Mouse (Mus musculus): ENCODE data around the gene Hist1h3e. TPM values are rescaled to one million over a fixed set of nuclear protein-coding genes. Genes with fewer than 3 reads are reported as not detected.
"Not testable (repeated sequence)": the region's sequence is repeated elsewhere in the genome, so short reads cannot be mapped to it uniquely, and the experiment has no call there.

Hist1h3e gene
- total RNA-seq, 2 experiments from 2014 or later: 41.7 to 46.6 TPM

DNA sequence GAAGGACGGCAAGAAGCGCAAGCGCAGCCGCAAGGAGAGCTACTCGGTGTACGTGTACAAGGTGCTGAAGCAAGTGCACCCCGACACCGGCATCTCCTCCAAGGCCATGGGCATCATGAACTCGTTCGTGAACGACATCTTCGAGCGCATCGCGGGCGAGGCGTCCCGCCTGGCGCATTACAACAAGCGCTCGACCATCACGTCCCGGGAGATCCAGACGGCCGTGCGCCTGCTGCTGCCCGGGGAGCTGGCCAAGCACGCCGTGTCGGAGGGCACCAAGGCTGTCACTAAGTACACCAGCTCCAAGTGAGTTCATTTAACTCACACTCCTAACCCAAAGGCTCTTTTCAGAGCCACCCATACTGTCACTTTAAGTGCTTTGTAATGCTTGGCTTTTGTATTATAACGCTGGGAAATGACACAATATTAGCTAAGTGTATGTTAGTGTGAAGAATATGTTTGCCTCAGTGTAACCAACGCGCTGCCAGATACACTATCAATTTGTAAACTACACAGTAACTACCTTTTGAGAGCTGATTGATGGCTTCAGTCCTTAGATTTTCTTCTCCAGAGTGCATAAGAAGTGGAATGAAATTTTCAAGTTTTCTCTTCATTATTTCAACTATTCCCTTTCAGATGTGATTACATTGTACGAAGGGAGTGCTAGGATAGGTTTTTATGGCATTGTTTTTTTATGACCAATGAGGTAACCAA, 9.5 kb upstream of the Hist1h3e start:
- intact Hi-C loops (cut with DNase I); DNase-seq (ENCODE audit: low spot score in 2 of 2): not testable (repeated sequence)

DNA sequence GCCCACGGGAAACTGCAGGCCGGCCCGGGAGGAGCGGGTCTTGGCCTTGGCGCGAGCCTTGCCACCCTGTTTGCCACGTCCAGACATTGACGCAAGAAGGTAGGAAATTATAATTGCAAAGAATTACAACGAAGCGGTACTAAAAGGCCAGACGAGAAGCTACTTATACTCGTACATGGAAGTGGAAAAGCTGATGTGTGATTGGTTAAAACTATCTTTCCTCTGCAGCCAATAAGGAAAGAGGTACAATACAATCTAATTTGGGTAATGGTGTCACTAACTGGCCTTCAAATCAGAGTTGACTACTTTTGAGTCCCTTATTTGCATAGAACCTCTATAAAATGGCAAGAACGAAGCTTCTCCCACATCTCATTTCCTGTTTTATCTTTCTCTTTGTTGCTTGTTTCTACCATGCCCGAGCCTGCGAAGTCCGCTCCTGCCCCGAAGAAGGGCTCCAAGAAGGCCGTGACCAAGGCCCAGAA, 8.9 kb upstream of the Hist1h3e start, which contains the start of the genes Hist1h2ae and Hist1h2bg:
TSS of gene Hist1h2ae (minus strand) at position 199 of the 482 bp plus-strand sequence.
TSS of gene Hist1h2bg (plus strand) at position 375 of the 482 bp plus-strand sequence.
- intact Hi-C loops (cut with DNase I): no loop called here
- peak; percentile 84 to 96 for DNase-seq (ENCODE audit: low spot score in 2 of 2)

DNA sequence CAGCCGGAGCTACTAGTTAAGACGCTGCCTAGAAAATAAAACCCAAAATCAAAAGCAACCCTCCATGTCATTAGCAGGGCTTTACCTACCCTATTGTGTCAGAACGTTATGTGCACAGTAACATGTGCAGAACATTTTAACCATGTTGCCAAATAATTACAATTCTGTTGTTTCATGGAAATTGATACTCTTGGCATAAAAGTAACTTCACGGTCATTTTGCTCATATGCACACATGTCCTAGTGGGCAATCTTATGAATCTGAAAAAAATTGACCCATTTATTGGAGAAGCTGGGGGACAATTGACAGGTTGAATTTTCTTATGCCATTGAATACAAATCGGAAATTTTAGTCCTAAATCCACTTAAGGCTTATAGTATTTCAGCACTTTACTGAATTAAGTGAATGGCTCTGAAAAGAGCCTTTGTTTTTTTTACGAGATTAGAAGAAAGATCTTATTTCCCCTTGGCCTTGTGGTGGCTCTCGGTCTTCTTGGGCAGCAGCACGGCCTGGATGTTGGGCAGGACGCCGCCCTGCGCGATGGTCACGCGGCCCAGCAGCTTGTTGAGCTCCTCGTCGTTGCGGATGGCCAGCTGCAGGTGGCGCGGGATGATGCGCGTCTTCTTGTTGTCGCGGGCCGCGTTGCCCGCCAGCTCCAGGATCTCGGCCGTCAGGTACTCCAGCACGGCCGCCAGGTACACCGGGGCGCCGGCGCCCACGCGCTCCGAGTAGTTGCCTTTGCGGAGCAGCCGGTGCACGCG, 8.3 kb upstream of the Hist1h3e start:
- intact Hi-C loops (cut with DNase I); DNase-seq (ENCODE audit: low spot score in 2 of 2): not testable (repeated sequence)

DNA sequence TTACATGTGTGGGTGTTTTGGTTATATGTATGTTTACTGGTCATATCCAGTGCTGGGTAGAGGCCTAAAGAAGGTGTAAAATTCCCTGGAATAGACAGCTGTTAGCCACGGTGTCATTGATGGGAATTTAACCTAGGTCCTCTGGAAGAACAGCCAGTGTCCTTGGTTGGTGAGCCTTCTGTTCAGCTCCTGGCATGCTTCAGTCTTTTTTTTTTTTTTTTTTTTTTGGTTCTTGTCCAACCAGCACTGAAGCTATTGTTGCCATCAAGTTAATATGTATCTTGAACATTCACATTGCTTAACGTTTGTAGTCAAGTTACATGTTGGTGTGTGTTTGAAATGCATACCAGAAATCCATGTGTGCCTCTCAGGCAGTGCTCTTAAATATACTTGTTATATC, 2.3 kb upstream of the Hist1h3e start:
- intact Hi-C loops (cut with DNase I): no loop called here

DNA sequence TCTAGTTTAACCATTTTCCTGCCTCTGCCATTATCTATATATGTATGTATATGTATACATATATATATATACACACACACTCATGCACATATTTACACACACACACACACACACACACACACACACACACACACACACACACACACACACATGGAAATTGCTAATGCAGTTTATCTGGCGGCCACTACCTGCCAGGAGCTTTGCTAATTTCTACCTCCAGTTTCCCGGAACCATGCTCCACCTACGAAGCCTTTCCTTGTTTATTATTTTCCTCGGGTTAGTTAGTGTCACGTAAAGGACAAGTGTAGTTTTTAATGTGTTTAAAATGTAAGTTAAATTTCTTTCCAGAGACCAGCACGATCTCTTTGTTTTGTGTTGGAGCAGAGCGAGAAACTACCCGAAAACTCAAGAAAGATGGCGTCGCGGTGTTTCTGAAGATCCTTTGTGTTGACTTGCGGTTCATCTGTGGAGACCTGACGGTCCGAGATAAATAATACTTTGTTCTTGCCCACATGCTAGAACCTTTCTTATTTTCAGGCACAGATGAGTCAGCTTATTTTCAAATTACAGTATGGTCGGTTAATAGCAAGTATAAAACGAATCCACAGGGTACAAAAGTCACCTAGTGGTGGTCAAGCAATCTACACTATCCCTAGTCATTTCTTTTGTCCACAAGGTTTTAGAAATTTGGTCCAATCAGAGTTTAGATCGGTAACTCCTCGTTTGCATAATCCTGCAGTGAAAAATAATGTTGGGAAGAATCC, 712 bp upstream of the Hist1h3e start:
- DNase-seq (ENCODE audit: low spot score in 2 of 2): peak; percentile 57 to 69
- intact Hi-C loops (cut with DNase I): no loop called here

More for the DNA sequence above, 2.3 kb upstream of the Hist1h3e start:
- DNase-seq (ENCODE audit: low spot score in 2 of 2): no peak

DNA sequence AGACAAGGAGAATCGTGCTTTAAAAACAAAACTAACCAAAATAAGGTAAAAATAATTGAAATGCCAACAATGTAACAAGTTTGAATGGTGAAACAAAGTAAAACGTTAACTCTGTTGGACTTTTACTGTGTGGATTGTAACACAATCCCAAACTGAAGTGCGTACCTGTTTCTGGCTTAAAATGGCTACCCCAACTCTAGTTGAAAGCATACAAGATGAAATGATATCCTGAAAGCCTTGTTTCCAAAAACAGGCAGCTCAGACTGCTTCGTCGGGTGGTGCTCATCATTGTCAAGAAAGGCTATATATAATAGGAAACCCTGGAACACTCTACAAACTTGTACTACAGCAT, 662 bp downstream of the Hist1h3e start:
- DNase-seq (ENCODE audit: low spot score in 2 of 2); intact Hi-C loops (cut with DNase I): not testable (repeated sequence)

DNA sequence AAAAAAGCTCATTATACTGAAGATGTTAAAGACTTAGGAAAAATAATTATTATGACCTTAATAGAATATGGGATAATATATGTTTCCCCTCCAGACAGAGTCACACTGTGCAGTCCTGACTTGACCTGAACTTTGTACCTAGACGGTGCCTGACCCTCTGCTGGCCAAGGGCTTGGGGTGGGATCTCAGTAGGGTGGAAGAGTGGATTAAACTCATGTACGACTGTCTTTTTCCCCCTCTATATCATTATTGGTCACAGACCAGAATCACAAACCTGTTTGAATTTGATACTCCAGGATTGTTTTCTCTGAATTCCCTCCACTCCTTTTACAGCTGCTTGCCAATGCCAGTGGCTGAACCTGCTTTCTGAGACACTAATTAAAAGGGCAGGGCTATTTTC, 1.5 kb downstream of the Hist1h3e start:
- intact Hi-C loops (cut with DNase I); DNase-seq (ENCODE audit: low spot score in 2 of 2): not testable (repeated sequence)

DNA sequence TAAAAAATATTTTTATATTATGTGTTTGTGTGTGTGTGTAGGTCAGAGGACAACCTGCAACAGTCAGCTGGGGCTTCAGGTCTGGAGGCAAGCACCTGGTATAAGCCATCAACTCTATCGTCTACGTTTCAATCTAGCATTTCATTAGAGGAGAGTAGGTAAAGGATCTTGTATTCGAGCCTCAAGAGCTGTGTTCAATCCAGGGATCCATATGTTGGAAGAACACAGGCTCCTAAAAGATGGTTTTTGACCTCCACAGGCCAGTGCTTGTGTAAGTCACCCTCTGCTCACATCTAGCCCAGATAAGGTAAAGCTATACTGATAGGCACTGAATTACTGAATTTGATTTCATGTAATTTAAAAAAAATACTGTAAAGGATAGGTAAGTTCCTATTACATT, 5.3 kb downstream of the Hist1h3e start:
- intact Hi-C loops (cut with DNase I): no loop called here
- DNase-seq (ENCODE audit: low spot score in 2 of 2): no peak

DNA sequence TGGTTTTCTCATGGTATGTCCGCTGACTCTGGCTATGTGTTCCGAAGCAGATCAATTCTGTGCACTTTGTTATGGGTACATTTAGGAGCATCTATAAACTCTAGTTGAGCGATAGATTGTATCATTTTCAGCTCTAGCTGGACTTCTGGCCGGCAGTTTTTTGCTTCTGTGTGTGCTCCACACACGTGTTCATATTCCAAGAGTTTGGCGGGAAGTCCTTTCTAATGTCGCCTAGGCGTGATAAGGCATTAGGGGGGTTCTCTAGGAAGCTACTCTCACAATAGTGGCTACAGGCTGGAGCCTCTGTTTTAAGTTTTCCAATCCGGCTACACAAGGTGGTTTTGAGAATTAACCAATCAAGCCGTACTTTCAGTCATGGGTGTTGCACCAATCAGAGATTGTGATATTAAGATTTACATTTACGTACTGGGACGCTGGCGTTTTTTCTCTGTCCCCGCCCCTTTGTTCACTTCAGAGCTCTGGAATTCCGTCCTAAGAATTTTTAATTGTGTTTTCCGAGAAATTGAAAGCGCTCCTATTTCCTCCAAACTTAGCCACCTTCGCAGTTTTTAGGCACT, 6.2 kb downstream of the Hist1h3e start:
- DNase-seq (ENCODE audit: low spot score in 2 of 2): peak; percentile 80 to 95
- intact Hi-C loops (cut with DNase I): no loop called here

DNA sequence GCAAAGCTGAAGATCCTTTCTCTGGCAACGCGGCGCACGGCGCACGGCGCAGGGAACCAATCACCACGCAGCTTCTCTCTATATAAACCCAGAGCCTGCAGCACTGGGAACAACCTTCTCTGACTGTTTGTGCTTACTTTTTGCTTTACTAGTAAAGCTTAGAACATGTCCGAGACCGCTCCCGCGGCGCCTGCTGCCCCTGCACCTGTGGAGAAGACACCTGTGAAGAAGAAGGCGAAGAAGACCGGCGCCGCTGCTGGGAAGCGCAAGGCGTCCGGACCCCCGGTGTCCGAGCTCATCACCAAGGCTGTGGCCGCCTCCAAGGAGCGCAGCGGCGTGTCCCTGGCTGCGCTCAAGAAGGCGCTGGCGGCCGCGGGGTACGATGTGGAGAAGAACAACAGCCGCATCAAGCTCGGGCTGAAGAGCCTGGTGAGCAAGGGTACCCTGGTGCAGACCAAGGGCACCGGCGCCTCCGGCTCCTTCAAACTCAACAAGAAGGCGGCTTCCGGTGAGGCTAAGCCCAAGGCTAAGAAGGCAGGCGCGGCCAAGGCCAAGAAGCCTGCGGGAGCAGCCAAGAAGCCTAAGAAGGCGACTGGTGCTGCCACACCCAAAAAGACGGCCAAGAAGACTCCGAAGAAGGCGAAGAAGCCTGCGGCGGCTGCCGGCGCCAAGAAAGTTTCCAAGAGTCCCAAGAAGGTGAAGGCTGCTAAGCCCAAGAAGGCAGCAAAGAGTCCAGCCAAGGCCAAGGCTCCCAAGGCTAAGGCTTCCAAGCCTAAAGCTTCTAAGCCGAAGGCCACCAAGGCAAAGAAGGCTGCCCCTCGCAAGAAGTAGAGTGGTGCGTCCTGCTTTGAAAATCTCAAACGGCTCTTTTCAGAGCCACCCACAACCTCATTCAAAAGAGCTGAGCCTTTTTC, 7.0 kb downstream of the Hist1h3e start:
- peak; percentile 82 to 90 for DNase-seq (ENCODE audit: low spot score in 2 of 2)
- intact Hi-C loops (cut with DNase I): no loop called here

DNA sequence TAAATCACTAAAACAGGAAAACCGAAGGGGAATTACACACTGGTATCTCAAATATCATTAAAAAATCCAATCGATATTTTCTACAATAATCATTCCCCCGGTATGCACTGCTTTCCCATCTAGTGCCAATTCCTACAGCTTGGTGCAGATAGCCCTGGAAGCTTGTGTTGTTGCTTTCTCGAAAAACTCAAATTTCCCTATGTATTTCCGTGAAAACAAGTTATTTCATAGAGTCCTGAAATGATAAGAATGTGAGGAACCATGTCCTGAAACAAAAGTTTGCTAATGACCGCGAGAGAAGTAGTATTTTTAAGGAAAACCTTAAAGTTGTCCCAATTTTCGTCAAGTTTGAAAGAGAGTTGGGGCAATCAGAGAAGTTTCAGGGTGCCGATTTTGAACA, 7.8 kb downstream of the Hist1h3e start:
- no peak for DNase-seq (ENCODE audit: low spot score in 2 of 2)
- intact Hi-C loops (cut with DNase I): no loop called here

DNA sequence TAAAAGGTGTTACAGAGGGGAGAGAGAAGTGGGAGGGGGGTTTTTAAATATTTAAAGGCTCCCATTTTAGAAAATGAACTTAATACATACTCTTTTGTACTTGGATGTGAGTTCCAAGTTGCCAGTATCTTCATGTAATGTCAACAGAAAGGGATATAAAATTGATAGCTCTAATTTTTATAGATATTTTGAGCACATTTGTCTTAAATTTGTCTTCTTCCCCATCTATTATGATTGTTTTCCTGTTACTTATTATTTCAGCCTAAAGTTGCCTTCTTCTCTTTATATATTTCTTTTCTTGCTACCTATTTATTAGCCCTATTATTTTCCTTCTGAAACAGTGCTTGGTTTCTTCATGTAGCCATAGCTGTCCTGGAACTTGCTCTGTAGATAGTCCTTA, 9.2 kb downstream of the Hist1h3e start, which contains the start of gene Hist1h1d:
TSS of gene Hist1h1d (plus strand) at position 301 of the 400 bp plus-strand sequence.
- intact Hi-C loops (cut with DNase I): no loop called here
- DNase-seq (ENCODE audit: low spot score in 2 of 2): no peak

DNA sequence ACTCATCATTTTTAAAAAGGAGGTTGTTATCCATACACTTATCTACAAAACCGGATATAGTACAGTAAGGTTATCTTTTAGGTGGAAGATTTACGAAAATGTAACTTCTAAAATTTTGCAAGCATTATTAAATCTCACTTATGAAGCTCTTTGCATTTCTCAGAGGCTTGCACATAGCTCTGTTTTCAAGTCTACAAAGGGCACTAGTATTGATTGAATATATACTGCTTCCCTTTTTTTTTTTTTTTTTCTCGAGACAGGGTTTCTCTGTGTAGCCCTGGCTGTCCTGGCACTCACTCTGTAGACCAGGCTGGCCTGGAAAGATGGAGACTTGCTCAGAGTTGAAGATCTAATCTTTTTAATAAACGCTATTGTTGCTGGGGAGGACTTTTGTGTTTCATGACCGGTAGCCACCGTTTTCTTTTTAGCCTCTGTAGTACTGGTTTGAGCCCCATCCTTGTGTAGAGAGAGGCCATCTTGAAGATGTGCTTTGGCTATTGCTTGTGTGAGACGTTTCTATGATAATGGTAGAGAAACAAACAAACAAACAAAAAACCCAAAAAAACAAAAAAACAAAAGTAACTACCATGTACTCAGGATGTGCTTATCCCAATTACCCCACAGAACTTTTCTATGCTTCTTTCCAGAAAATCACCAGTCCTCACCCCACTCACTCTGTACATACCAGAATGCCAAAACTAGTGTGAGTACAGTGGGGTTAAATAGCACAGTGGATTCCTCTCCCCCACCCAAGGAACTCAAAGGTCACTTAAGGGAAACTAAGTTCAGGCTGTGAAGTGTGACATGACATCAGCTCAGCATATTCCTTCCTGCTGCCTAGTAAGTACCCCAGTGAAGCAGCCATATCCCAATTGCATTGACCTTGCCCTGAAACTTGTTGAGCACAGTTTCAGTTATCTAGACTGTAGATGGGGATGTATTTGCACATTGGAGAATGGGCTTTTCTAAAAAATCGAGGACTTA, 9.9 kb downstream of the Hist1h3e start:
- intact Hi-C loops (cut with DNase I): no loop called here

DNA sequence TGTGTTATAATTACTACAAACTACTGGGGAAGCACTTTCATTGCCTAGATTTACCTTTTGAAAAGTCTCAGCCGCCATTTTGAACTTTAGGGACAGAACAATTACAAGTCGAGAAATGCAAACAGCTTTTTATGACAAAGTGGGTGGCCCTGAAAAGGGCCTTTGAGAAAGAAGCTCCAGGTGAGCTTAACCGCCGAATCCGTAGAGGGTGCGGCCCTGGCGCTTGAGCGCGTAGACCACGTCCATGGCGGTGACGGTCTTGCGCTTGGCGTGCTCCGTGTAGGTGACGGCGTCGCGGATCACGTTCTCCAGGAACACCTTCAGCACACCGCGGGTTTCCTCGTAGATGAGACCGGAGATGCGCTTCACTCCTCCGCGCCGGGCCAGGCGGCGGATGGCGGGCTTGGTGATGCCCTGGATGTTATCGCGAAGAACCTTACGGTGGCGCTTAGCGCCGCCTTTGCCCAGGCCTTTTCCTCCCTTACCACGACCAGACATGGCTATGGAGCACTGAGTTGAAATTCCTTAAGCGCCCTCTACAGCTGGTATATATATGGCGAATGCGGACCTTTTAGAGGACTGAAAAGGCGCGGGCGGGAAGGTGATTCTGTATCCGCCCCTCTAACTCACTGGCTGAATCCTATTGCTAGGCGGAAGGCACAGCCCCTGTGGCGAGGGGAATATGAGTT, 10.9 kb downstream of the Hist1h3e start, which contains the start of gene Hist1h4f:
TSS of gene Hist1h4f (minus strand) at position 503 of the 689 bp plus-strand sequence.
- DNase-seq (ENCODE audit: low spot score in 2 of 2): peak; percentile 93 to 98
- intact Hi-C loops (cut with DNase I): not testable (repeated sequence)

More for the DNA sequence above, 9.9 kb downstream of the Hist1h3e start:
- DNase-seq (ENCODE audit: low spot score in 2 of 2): no peak

DNA sequence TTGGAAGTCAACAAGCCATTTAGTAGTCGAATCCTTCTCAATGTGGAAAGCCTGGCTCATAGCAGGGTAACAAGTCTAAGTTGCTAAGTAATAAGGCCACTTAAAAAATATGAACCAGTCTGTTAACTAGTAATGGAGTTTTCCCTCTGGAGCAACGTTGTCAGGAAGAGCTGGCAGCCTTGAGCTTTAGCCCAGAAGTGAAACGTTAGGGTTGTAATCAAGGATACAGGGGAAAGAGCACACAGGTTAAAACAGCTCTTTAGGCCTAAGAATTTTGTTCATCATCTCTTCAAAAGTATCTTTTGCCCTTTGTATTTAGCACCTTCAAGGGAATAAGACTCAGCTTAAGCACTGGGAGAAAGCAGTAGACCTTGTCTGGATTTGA, 11.4 kb downstream of the Hist1h3e start:
- DNase-seq (ENCODE audit: low spot score in 2 of 2): no peak
- intact Hi-C loops (cut with DNase I): no loop called here

DNA sequence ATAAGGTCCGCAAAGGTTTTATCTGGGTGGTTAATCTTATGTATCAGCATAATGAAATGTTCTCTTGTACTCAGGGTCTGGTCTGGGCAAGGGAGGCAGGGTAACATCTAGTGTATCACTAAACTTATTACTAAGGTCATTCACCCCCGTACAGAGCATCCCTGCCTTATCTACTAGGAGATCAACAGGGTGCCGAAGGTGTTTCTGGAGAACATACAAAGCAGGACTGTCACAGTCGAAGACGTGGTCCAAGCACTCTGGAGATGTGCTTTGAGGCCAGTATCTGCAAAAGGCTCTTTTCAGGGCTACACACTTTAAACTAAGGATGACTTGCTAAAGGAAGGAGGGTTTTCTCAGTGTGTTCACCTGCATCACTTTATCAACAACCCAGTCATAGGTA, 15.5 kb downstream of the Hist1h3e start:
- intact Hi-C loops (cut with DNase I): no loop called here
- DNase-seq (ENCODE audit: low spot score in 2 of 2): no peak

DNA sequence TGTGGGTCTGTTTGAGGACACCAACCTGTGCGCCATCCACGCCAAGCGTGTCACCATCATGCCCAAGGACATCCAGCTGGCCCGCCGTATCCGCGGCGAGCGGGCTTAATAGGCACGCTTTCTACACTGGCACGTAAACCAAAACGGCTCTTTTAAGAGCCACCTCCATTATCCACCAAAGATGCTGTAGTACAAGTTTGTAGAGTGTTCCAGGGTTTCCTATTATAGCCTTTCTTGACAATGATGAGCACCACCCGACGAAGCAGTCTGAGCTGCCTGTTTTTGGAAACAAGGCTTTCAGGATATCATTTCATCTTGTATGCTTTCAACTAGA, 17.4 kb downstream of the Hist1h3e start:
- peak in 1 of 2 experiments; percentile 30 for DNase-seq (ENCODE audit: low spot score in 2 of 2)
- intact Hi-C loops (cut with DNase I): not testable (repeated sequence)

Data from left cerebral cortex, postnatal 25 days (tissue).